Mouse (Mus musculus) heart, adult 2 months (tissue): ENCODE measurements at regions not wholly inside any gene's neighbourhood (a gene's known extent, or its start where the extent isn't known, plus 50 kb on each side); places are given as distances from the start of the nearest gene placed in this dataset.
"Not testable (repeated sequence)": the region's sequence is repeated elsewhere in the genome, so short reads cannot be mapped to it uniquely, and the experiment has no call there.

ENCODE experiments used
- DNase-seq, 2 experiments: peaks; one replicate each; pipeline ENCODE4 v3.0.0; 2021
- H3K27ac ChIP-seq: fragments of 200-600 bp; 2 replicates; pipeline ENCODE4 v1.8.1; 2022
- H3K27me3 ChIP-seq: fragments of 200-500 bp; 2 replicates; pipeline ENCODE4 v1.6.1; 2012; ENCODE audit warnings: mild to moderate bottlenecking, low read length, inconsistent platforms, mixed read lengths; ENCODE audit not compliant: control insufficient read depth, insufficient read depth
- H3K36me3 ChIP-seq: fragments of 200-500 bp; 2 replicates; pipeline ENCODE4 v1.6.1; 2012; ENCODE audit warnings: low read length, inconsistent platforms; ENCODE audit not compliant: control insufficient read depth, insufficient read depth
- H3K4me1 ChIP-seq: fragments of 200-500 bp; 2 replicates; pipeline ENCODE4 v1.6.1; 2011; ENCODE audit warnings: low read length; ENCODE audit not compliant: control insufficient read depth, insufficient read depth
- H3K4me3 ChIP-seq: fragments of 200-600 bp; 2 replicates; pipeline ENCODE4 v1.8.1; 2022
- H3K79me2 ChIP-seq: fragments of 200-500 bp; replicated peaks from 2 replicates; pipeline ENCODE4 v1.6.1; 2012; ENCODE audit warnings: mild to moderate bottlenecking, inconsistent platforms, low read length, moderate library complexity, mixed read lengths; ENCODE audit not compliant: control insufficient read depth, insufficient read depth
- H3K9ac ChIP-seq: fragments of 200-500 bp; 2 replicates; pipeline ENCODE4 v1.6.1; 2012; ENCODE audit warnings: low read depth, mild to moderate bottlenecking, control low read depth, inconsistent platforms, low read length, mixed read lengths
- CTCF ChIP-seq: fragments of 200-600 bp; IDR thresholded peaks from 2 replicates; pipeline ENCODE4 v1.8.1; 2022; ENCODE audit warnings: antibody characterized with exemption, mild to moderate bottlenecking, moderate library complexity
- EP300 ChIP-seq: fragments of 200-500 bp; IDR thresholded peaks from 2 replicates; pipeline ENCODE4 v1.6.1; 2011; ENCODE audit warnings: low read depth, low read length, control low read depth; ENCODE audit not compliant: insufficient read depth
- POLR2A ChIP-seq: fragments of 200-500 bp; IDR thresholded peaks from 2 replicates; pipeline ENCODE4 v1.6.1; 2011; ENCODE audit warnings: mild to moderate bottlenecking, low read depth, low read length, control low read depth; ENCODE audit not compliant: insufficient read depth
- WGBS: fragments of 180-500 bp; shearing (Covaris S2); methylation state at CpG from one replicate; pipeline ENCODE4 v1.1.7; 2018; 5-methylcytosine and 5-hydroxymethylcytosine counted together
- intact Hi-C: fragments of 180-260 bp; cut with DNase I; formaldehyde crosslinking; loops from one replicate; pipeline ENCODE4 v1.15.1; 2025

- DNase-seq = peak; percentile 12 to 51
- H3K4me3 ChIP-seq, H3K36me3 ChIP-seq, H3K27me3 ChIP-seq, H3K4me1 ChIP-seq, H3K27ac ChIP-seq, H3K9ac ChIP-seq, H3K79me2 ChIP-seq: not testable (repeated sequence)
- TF ChIP-seq EP300 (0 out of 2 replicates have a peak, but pooled peaks have one; percentile 52), CTCF (peak; percentile 82)
- intact Hi-C loops = loop anchor here (1.0 to 5.0 kb wide), 3 partner anchors 113 to 266 kb away; no protein-coding TSS in a partner anchor
- 31% methylated on average over 9 of the region's 10 CpGs for WGBS
These were observed 89.2 kb upstream of the Enpep start for GRCm38 (mm10) chr3:129421620-129422239.

- H3K4me1 ChIP-seq = no peaks in the 10 kb centered on the region
- no peak overlapping the region for H3K4me3 ChIP-seq
- no peak overlapping the region for H3K9ac ChIP-seq
- WGBS = 69% methylated on average over 2 of the region's 2 CpGs
- DNase-seq = no peak
- no peaks in the 10 kb centered on the region for H3K79me2 ChIP-seq
- TF ChIP-seq POLR2A (no peak), EP300 (no peak), CTCF (no peak)
- H3K36me3 ChIP-seq = no peaks in the 10 kb centered on the region
- intact Hi-C loops = no loop called here
- H3K27ac ChIP-seq = no peak overlapping the region
- H3K27me3 ChIP-seq = 0 out of 2 replicates have a peak, but pooled peaks cover 1% of the 10 kb centered on the region
These were observed 96.2 kb upstream of the Enpep start for GRCm38 (mm10) chr3:129428750-129429149.

GRCm38 (mm10) chr3:129429161-129430111 lies 96.9 kb upstream of the Enpep start:
- Histone ChIP-seq H3K9ac (no peak overlapping the region), H3K4me3 (no peak overlapping the region), H3K79me2 (no peaks in the 10 kb centered on the region), H3K36me3 (no peaks in the 10 kb centered on the region), H3K4me1 (no peaks in the 10 kb centered on the region), H3K27ac (no peak overlapping the region), H3K27me3 (0 out of 2 replicates have a peak, but pooled peaks cover 1% of the 10 kb centered on the region)
- intact Hi-C loops = no loop called here
- TF ChIP-seq POLR2A (no peak), CTCF (peak; percentile 15; the same call in 1 of the 2 replicates), EP300 (no peak)
- peak in 1 of 2 experiments; percentile 12 for DNase-seq
- 46% methylated on average over 8 of the region's 8 CpGs for WGBS

- H3K4me3 ChIP-seq = no peak overlapping the region
- intact Hi-C loops = no loop called here
- H3K27me3 ChIP-seq = no peaks in the 10 kb centered on the region
- no peaks in the 10 kb centered on the region for H3K36me3 ChIP-seq
- no peak for TF ChIP-seq CTCF
- H3K4me1 ChIP-seq = no peaks in the 10 kb centered on the region
- 52% methylated on average over 11 of the region's 11 CpGs for WGBS
- H3K9ac ChIP-seq = no peak overlapping the region
- no peak for DNase-seq
- H3K27ac ChIP-seq = no peak overlapping the region
- no peaks in the 10 kb centered on the region for H3K79me2 ChIP-seq
These were observed 98.1 kb upstream of the Elovl6 start for GRCm38 (mm10) chr3:129434056-129434455.

- intact Hi-C loops = no loop called here
- H3K36me3 ChIP-seq = no peaks in the 10 kb centered on the region
- H3K4me3 ChIP-seq = no peak overlapping the region
- H3K9ac ChIP-seq = no peak overlapping the region
- DNase-seq = no peak
- H3K4me1 ChIP-seq = no peaks in the 10 kb centered on the region
- no peak overlapping the region for H3K27ac ChIP-seq
- no peaks in the 10 kb centered on the region for H3K79me2 ChIP-seq
- H3K27me3 ChIP-seq = no peaks in the 10 kb centered on the region
- 77% methylated on average over 6 of the region's 6 CpGs for WGBS
- no peak for TF ChIP-seq POLR2A
- TF ChIP-seq CTCF = no peak
- TF ChIP-seq EP300 = no peak
These were observed 94.5 kb upstream of the Elovl6 start for GRCm38 (mm10) chr3:129437687-129438086.

GRCm38 (mm10) chr3:129442756-129443155 lies 89.4 kb upstream of the Elovl6 start:
- Histone ChIP-seq H3K27ac (no peak overlapping the region), H3K4me3 (no peak overlapping the region), H3K27me3 (no peaks in the 10 kb centered on the region), H3K36me3 (no peaks in the 10 kb centered on the region), H3K4me1 (no peaks in the 10 kb centered on the region), H3K9ac (no peak overlapping the region), H3K79me2 (no peaks in the 10 kb centered on the region)
- 67% methylated on average over 5 of the region's 5 CpGs for WGBS
- DNase-seq = no peak
- no peak for TF ChIP-seq CTCF
- no peak for TF ChIP-seq POLR2A
- TF ChIP-seq EP300 = no peak
- intact Hi-C loops = no loop called here
